Mouse (Mus musculus) midbrain, embryonic 14.5 days (tissue): ENCODE measurements around the gene Samd8. TPM values are rescaled to one million over a fixed set of nuclear protein-coding genes. Genes with fewer than 3 reads are reported as not detected.

Experiments
- ATAC-seq: fragments of 200-750 bp; cut with Nextera tagmentation; 2 replicates; pipeline ENCODE4 v1.8.0; 2017; ENCODE audit warnings: moderate number of reproducible peaks, moderate library complexity; ENCODE audit not compliant: low FRiP score, low TSS enrichment
- DNase-seq: peaks from one replicate; pipeline ENCODE4 v3.0.0-alpha.2; 2015
- H3K27ac ChIP-seq: fragments of 300-500 bp; sonication (generic); replicated peaks from 2 replicates; pipeline ENCODE4 v1.5.1; 2014; ENCODE audit warnings: mild to moderate bottlenecking, low read depth, low read length, moderate library complexity
- H3K27me3 ChIP-seq: fragments of 300-500 bp; sonication (generic); 2 replicates; pipeline ENCODE4 v1.6.1; 2014; ENCODE audit warnings: low read length, control low read depth, mixed read lengths; ENCODE audit not compliant: control insufficient read depth, insufficient read depth
- H3K36me3 ChIP-seq: fragments of 300-500 bp; sonication (generic); 2 replicates; pipeline ENCODE4 v1.6.1; 2014; ENCODE audit warnings: low read length, control low read depth; ENCODE audit not compliant: control insufficient read depth, insufficient read depth
- H3K4me1 ChIP-seq: fragments of 300-500 bp; sonication (generic); 2 replicates; pipeline ENCODE4 v1.6.1; 2014; ENCODE audit warnings: mild to moderate bottlenecking, antibody characterized with exemption, low read length, control low read depth; ENCODE audit not compliant: control insufficient read depth, insufficient read depth
- H3K4me2 ChIP-seq: fragments of 300-500 bp; sonication (generic); 2 replicates; pipeline ENCODE4 v1.6.1; 2014; ENCODE audit warnings: mild to moderate bottlenecking, low read length, moderate library complexity
- H3K4me3 ChIP-seq: fragments of 300-500 bp; sonication (generic); replicated peaks from 2 replicates; pipeline ENCODE4 v1.5.1; 2014; ENCODE audit warnings: low read depth, low read length
- H3K9ac ChIP-seq: fragments of 300-500 bp; sonication (generic); replicated peaks from 2 replicates; pipeline ENCODE4 v1.6.1; 2014; ENCODE audit warnings: mild to moderate bottlenecking, low read length, moderate library complexity
- H3K9me3 ChIP-seq: fragments of 300-500 bp; sonication (generic); 2 replicates; pipeline ENCODE4 v1.6.1; 2016; ENCODE audit warnings: low read length, control low read depth, mixed read lengths; ENCODE audit not compliant: control insufficient read depth
- WGBS: fragments of 180-500 bp; shearing (Covaris S2); extraction: QIAGEN DNeasy Blood & Tissue Kit; methylation state at CpG from one replicate; pipeline ENCODE4 v1.1.7; 2014; 5-methylcytosine and 5-hydroxymethylcytosine counted together
- polyA plus RNA-seq: library from polyadenylated mRNA; unstranded; fragments of >200 nt; fragmentation: Nextera tagmentation; extraction: Ambion mirVana; gene quantifications from 2 replicates; pipeline ENCODE4 v1.2.1, GENCODE M21; 2014

The Samd8 gene
- polyA plus RNA-seq, 1 experiment from 2014 or later = 23.4 TPM

DNA sequence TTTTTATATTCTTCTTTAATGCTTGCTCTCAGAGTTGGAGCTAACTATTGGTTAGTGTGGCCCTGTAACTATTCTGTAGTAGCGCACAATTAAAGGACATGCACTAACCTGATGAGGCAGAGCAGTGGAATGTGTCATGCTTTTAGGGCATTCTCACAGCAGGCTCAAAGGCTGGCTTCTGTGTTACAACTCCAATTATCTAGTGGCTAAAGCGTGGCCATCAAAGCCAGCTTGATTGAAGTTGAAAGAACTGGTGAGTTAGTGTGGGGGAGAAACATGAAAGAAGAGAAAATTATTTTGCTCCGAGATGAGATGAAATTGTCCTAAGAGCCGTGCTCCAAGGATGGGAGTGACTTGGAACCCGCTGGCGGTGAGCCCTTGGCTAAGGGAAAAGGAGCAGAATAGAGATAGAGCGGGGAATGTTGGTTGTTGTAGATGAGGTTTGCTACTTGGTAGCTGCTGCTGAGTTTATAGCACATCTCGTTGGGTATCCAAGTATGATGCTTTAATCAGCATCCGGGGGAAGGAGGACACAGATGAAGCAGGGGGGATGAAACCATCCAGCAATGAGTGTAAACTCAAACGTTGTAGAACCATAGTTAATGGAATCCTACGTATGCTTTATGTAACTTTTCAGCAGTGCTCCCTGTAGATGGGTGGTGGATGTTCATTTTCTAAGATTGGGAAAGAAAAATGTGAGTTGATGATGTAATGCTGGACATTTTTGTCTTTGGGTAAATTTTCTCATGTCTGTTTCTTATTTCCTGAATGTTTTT is 22.4 kb downstream of the Samd8 start:
- 75% methylated on average over 11 of the region's 11 CpGs for WGBS
- Histone ChIP-seq H3K4me3 (no peak overlapping the region), H3K36me3 (peaks cover 12% of the 10 kb centered on the region), H3K9ac (no peak overlapping the region), H3K4me2 (no peak overlapping the region), H3K4me1 (no peaks in the 10 kb centered on the region; the same call in 1 of the 2 replicates), H3K27ac (no peak overlapping the region), H3K27me3 (no peaks in the 10 kb centered on the region), H3K9me3 (no peaks in the 10 kb centered on the region)
- DNase-seq (no peak), ATAC-seq (no peak)

DNA sequence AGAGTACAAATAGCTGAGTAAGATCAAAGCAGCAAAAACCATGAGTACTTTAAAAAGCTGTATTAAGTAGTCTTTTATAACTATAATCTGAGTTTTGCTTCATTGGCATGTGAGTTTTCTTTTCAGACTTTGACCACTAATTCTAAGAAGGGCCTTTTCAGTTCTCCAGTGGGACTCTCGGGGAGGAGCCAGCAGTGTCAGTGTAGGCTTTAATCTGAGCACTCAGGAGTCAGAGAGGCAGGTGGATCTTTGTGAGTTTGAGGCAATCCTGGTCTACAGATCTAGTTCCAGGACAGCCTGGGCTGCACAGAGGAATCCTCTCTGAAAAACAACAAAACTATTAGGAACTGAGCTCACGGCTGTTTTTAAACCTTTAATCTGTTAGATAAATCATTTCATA is 23.6 kb downstream of the Samd8 start:
- Histone ChIP-seq H3K4me3 (no peak overlapping the region), H3K27me3 (no peaks in the 10 kb centered on the region), H3K9ac (no peak overlapping the region), H3K4me2 (no peak overlapping the region), H3K36me3 (peaks cover 14% of the 10 kb centered on the region), H3K9me3 (no peaks in the 10 kb centered on the region), H3K4me1 (no peaks in the 10 kb centered on the region; the same call in 1 of the 2 replicates), H3K27ac (no peak overlapping the region)
- WGBS = 54% methylated on average over 2 of the region's 2 CpGs
- ATAC-seq (no peak), DNase-seq (no peak)

DNA sequence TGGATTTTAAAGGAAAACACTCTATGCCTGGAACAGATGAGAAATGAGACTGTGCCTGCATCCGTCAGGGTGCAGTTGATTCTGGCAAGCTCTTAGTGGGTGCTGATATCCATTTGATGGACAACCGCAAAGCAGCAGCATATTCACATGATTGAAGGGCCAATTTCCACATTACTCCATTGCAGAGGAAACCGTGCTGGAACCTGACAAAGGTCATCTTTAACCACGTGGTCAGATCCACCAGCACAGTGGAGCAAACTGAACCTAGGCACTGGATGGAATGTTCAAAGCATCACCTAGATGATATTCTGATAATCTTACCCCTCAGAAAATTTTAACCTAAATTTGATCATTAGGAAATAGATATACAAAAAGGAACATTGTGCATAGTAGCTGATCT is 25.9 kb downstream of the Samd8 start:
- H3K4me2 ChIP-seq = no peak overlapping the region
- peaks cover 26% of the 10 kb centered on the region for H3K36me3 ChIP-seq
- no peak for DNase-seq
- no peak overlapping the region for H3K9ac ChIP-seq
- no peaks in the 10 kb centered on the region for H3K4me1 ChIP-seq
- H3K27ac ChIP-seq = no peak overlapping the region
- no peaks in the 10 kb centered on the region for H3K9me3 ChIP-seq
- no peak for ATAC-seq
- 90% methylated on average over 4 of the region's 4 CpGs for WGBS
- no peak overlapping the region for H3K4me3 ChIP-seq
- H3K27me3 ChIP-seq = no peaks in the 10 kb centered on the region

DNA sequence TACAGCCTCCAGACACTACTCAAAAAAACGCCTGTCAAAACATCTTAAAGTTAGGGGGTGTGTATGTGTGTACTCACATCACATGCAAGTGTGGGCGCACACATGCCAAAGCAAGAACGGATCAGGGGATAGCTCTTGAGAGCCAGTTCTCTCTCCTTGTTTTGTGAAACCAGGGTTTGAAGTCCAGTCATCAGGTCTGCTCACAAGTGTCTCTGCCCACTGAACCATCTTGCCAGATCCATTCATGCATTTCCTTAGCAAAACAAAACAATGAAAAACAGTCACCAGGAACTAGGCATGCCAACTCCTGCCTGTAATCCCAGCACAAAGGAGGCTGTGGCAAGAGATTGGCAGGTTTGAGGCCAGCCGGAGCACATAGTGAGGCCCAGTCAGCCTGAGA is 36.2 kb downstream of the Samd8 start:
- Histone ChIP-seq H3K4me1 (no peaks in the 10 kb centered on the region), H3K36me3 (peaks cover 13% of the 10 kb centered on the region; the same call in 1 of the 2 replicates), H3K27ac (no peak overlapping the region), H3K27me3 (no peaks in the 10 kb centered on the region), H3K4me2 (no peak overlapping the region), H3K9me3 (no peaks in the 10 kb centered on the region), H3K4me3 (no peak overlapping the region), H3K9ac (no peak overlapping the region)
- DNase-seq = peak; percentile 35
- 51% methylated on average over 4 of the region's 4 CpGs for WGBS
- ATAC-seq = no peak

DNA sequence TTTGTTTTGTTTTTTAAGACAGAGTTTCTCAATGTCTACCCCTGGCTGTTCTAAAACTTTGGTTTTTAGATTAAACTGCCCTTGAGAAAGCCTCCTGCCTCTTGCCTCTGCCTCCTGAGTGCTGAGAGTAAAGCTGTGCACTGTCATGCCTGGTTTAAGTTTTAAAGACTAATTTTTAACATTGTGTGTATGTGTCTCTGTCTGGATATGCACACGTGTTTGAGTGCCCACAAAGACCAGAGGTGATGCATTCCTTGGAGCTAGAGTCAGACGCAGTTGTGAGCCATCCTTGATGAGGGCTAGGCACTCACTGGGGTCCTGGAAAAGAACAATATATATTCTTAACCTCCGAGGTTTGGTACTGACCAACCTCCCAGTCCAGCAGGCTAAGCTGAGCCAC is 37.0 kb downstream of the Samd8 start:
- 72% methylated on average over 3 of the region's 3 CpGs for WGBS
- Histone ChIP-seq H3K27me3 (no peaks in the 10 kb centered on the region), H3K4me1 (no peaks in the 10 kb centered on the region), H3K27ac (no peak overlapping the region), H3K36me3 (peaks cover 10% of the 10 kb centered on the region; the same call in 1 of the 2 replicates), H3K9me3 (no peaks in the 10 kb centered on the region), H3K4me2 (no peak overlapping the region), H3K4me3 (no peak overlapping the region), H3K9ac (no peak overlapping the region)
- ATAC-seq (no peak), DNase-seq (no peak)

DNA sequence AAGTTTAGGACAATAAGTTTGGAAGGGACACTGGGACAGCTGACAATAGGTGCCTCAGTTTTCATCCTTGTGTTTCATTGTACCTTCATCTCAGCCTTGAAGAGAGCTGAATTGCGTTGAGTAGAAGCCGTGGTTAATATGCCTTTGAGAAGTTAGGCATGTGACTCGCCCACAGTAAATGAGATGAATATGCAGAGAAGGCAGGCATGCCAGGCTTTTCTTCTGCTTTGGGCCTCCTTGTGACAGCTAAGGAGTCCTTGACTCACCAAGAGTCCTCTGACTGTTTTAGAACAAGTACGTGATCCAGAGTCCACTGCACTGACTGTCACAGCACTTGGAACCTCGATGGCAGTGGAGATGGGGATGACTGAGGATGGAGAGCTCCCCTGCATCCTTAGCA is 37.8 kb downstream of the Samd8 start:
- H3K36me3 ChIP-seq = peaks cover 15% of the 10 kb centered on the region
- ATAC-seq = no peak
- H3K9ac ChIP-seq = no peak overlapping the region
- H3K27ac ChIP-seq = no peak overlapping the region
- H3K9me3 ChIP-seq = no peaks in the 10 kb centered on the region
- WGBS = 94% methylated on average over 5 of the region's 5 CpGs
- H3K27me3 ChIP-seq = no peaks in the 10 kb centered on the region
- no peak overlapping the region for H3K4me3 ChIP-seq
- no peaks in the 10 kb centered on the region for H3K4me1 ChIP-seq
- no peak overlapping the region for H3K4me2 ChIP-seq
- no peak for DNase-seq

DNA sequence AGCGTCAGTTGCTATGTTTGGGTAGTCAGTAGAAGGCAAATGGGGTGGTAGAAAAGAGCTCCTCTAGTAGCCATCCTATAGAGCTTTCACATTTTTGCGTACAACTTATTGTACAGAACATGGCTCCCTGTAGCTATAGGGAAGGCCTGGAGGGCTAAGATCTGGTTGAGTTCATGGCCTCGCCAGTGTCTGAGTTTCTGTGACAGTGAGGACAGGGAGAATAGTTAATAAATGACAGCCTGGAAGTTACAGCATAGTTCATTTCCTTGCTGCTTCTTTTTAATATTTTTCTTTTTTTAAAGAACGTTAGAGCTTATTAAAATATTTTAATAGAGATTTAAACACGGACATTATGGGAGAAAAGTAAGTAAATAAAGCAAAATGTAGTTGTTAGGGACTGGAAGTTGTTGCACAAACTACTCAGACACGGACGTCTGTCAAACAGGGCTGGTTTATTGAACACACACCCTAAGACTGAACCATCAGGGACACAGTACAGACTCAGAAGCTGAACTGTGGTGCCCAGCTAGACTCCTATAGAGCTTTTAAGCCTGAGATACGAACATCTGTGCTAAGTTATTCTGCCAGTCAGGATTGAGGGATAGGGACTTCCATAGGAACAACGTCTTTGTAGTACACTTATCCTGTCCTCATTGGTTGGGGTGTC is 40.4 kb downstream of the Samd8 start:
- no peaks in the 10 kb centered on the region for H3K9me3 ChIP-seq
- no peak overlapping the region for H3K4me2 ChIP-seq
- DNase-seq (no peak), ATAC-seq (no peak)
- H3K4me3 ChIP-seq = no peak overlapping the region
- H3K27me3 ChIP-seq = no peaks in the 10 kb centered on the region
- peaks cover 15% of the 10 kb centered on the region; the same call in 1 of the 2 replicates for H3K36me3 ChIP-seq
- H3K9ac ChIP-seq = no peak overlapping the region
- H3K4me1 ChIP-seq = no peaks in the 10 kb centered on the region
- 91% methylated on average over 9 of the region's 9 CpGs for WGBS
- H3K27ac ChIP-seq = no peak overlapping the region; the same call in 1 of the 2 replicates

DNA sequence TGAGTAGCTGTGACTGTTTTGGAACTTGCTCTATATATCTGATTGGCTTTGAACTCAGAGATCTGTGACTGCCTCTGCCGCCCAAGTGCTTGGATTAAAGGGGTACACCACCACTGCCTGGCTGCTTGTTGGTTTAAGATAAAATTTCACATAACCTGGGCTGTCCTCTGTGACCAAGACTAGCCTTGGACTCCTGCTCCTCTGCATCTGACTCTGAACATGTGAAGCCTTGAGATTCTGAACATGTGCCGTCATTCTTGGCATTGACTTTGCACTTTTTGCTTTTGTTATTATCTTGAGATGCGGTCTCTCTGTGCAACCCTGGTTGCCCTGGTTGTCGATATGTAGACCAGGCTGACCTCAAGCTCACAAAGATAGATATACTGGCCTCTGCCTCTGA is 41.4 kb downstream of the Samd8 start:
- Histone ChIP-seq H3K9ac (no peak overlapping the region), H3K4me2 (no peak overlapping the region), H3K36me3 (peaks cover 15% of the 10 kb centered on the region; the same call in 1 of the 2 replicates), H3K4me3 (no peak overlapping the region), H3K4me1 (no peaks in the 10 kb centered on the region), H3K27ac (no peak overlapping the region), H3K9me3 (no peaks in the 10 kb centered on the region), H3K27me3 (no peaks in the 10 kb centered on the region)
- DNase-seq = no peak
- ATAC-seq = no peak
- 94% methylated on average over 4 of the region's 4 CpGs for WGBS

DNA sequence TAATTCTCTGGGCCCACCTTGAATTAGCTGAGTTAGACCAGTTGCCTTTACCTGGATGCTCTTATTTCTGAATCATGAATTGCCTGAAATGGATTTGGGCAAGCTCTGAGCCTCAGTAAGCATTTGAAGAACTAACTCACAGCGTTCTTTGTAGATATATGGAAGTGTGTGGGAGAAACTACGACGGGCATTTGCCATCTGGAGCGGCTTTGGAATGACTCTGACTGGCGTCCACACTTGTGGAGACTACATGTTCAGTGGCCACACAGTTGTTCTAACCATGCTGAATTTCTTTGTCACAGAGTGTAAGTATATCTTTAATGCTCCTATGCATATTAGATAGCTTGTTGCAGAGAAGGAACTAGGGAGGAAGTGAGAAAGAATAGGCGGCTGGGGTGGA is 41.9 kb downstream of the Samd8 start:
- 96% methylated on average over 6 of the region's 6 CpGs for WGBS
- Histone ChIP-seq H3K9ac (no peak overlapping the region), H3K9me3 (no peaks in the 10 kb centered on the region), H3K27me3 (no peaks in the 10 kb centered on the region), H3K4me2 (no peak overlapping the region), H3K27ac (no peak overlapping the region), H3K36me3 (peaks cover 15% of the 10 kb centered on the region; the same call in 1 of the 2 replicates), H3K4me1 (no peaks in the 10 kb centered on the region), H3K4me3 (no peak overlapping the region)
- ATAC-seq = no peak
- DNase-seq = no peak
